Mouse (Mus musculus): Measurements from ENCODE around the gene Bin2. TPM values are rescaled to one million over a fixed set of nuclear protein-coding genes. Genes with fewer than 3 reads are reported as not detected.

Gene Bin2
- polyA plus RNA-seq, 1 experiment from 2014 or later = 2.1 TPM

GRCm38 (mm10) chr15:100701856-100702255 lies 32.5 kb upstream of the Bin2 start:
- Histone ChIP-seq H3K9ac (replicated peaks; ENCODE audit: low read length) (no peak overlapping the region), H3K9me3 (ENCODE audit: low read length) (no peaks in the 10 kb centered on the region), H3K4me3 (ENCODE audit: low read length) (no peak overlapping the region), H3K4me2 (replicated peaks; ENCODE audit: low read depth, low read length) (no peak overlapping the region), H3K27me3 (ENCODE audit: insufficient read depth, low read length) (peaks cover 9% of the 10 kb centered on the region; the same call in 1 of the 2 replicates), H3K27ac (ENCODE audit: low read length) (no peak overlapping the region), H3K36me3 (ENCODE audit: insufficient read depth, low read length) (no peaks in the 10 kb centered on the region), H3K4me1 (ENCODE audit: insufficient read depth, low read length) (peaks cover 21% of the 10 kb centered on the region)
- no peak for ATAC-seq (ENCODE audit: low FRiP score, low TSS enrichment)
- 76% methylated on average over 6 of the region's 6 CpGs for WGBS

DNA sequence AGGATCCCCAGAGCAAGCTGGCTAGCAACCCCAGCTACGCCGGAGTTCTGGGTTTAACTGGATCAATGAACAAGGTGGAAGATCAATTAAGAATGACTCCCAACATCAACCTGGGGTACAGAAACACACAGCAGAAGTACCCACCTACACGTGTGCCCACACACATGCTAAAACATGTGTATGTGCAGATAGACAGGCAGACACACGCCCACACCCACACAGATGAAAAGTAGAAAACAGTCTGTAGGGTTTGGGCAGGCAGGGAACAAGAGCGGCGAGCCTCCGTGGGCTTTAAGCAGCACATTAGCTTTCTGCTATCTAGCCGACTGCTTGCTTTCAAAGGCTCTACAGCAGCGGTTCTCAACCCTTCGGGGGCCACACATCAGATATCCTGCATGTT lies 31.8 kb upstream of the Bin2 start:
- no peaks in the 10 kb centered on the region for H3K36me3 ChIP-seq (ENCODE audit: insufficient read depth, low read length)
- H3K9ac ChIP-seq (replicated peaks; ENCODE audit: low read length) = no peak overlapping the region
- peaks cover 14% of the 10 kb centered on the region for H3K4me1 ChIP-seq (ENCODE audit: insufficient read depth, low read length)
- H3K4me3 ChIP-seq (ENCODE audit: low read length) = no peak overlapping the region
- no peak for ATAC-seq (ENCODE audit: low FRiP score, low TSS enrichment)
- 73% methylated on average over 10 of the region's 10 CpGs for WGBS
- H3K4me2 ChIP-seq (replicated peaks; ENCODE audit: low read depth, low read length) = no peak overlapping the region
- H3K9me3 ChIP-seq (ENCODE audit: low read length) = no peaks in the 10 kb centered on the region
- peaks cover 9% of the 10 kb centered on the region; the same call in 1 of the 2 replicates for H3K27me3 ChIP-seq (ENCODE audit: insufficient read depth, low read length)
- no peak overlapping the region for H3K27ac ChIP-seq (ENCODE audit: low read length)

DNA sequence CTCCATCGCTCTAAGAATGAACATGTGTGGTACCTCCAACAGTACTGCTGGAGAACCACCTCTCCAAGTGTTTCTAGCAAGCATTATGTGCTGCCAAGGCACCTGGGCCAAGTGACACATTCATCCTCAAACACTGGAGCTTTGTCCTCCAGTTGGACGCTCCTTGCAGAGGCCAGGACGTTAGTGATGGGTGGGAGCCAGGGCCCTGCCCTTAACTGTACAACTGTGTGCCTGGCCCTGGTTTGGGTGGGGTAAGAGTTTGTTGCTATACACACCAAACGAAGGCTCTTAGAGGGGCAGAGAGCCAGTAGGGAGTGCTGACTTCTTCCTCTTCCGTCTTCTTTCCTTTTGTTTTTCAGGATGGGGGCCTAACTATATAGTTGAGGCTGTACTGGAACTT lies 31.1 kb upstream of the Bin2 start:
- no peak overlapping the region for H3K4me2 ChIP-seq (replicated peaks; ENCODE audit: low read depth, low read length)
- 76% methylated on average over 5 of the region's 5 CpGs for WGBS
- H3K27ac ChIP-seq (ENCODE audit: low read length) = no peak overlapping the region
- no peak for ATAC-seq (ENCODE audit: low FRiP score, low TSS enrichment)
- no peak overlapping the region for H3K4me3 ChIP-seq (ENCODE audit: low read length)
- peaks cover 9% of the 10 kb centered on the region; the same call in 1 of the 2 replicates for H3K27me3 ChIP-seq (ENCODE audit: insufficient read depth, low read length)
- no peaks in the 10 kb centered on the region for H3K9me3 ChIP-seq (ENCODE audit: low read length)
- no peaks in the 10 kb centered on the region for H3K36me3 ChIP-seq (ENCODE audit: insufficient read depth, low read length)
- H3K4me1 ChIP-seq (ENCODE audit: insufficient read depth, low read length) = peaks cover 12% of the 10 kb centered on the region
- no peak overlapping the region for H3K9ac ChIP-seq (replicated peaks; ENCODE audit: low read length)

DNA sequence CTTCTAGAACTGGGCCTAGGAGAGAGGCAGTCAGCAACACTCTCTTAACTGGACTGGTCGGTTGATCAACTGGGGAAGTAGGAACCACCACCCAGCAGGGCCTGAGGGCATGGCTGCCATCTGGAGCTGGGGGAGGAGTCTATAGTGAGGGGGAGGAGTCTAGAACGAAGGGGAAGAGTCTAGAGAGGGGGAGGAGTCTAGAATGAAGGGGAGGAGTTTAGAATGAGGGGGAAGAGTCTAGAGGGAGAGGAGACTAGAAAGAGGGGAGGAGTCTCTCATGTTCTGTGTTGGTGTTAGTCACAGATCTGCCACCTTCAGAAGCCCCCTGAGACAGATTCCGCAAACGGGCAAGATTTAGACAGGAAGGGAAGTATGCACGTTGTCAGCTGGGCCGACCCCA lies 30.0 kb upstream of the Bin2 start:
- H3K27me3 ChIP-seq (ENCODE audit: insufficient read depth, low read length) = peaks cover 6% of the 10 kb centered on the region; the same call in 1 of the 2 replicates
- no peak overlapping the region for H3K4me3 ChIP-seq (ENCODE audit: low read length)
- H3K4me1 ChIP-seq (ENCODE audit: insufficient read depth, low read length) = peaks cover 11% of the 10 kb centered on the region
- no peak for ATAC-seq (ENCODE audit: low FRiP score, low TSS enrichment)
- H3K4me2 ChIP-seq (replicated peaks; ENCODE audit: low read depth, low read length) = no peak overlapping the region
- WGBS = 63% methylated on average over 6 of the region's 6 CpGs
- H3K27ac ChIP-seq (ENCODE audit: low read length) = no peak overlapping the region
- no peaks in the 10 kb centered on the region for H3K36me3 ChIP-seq (ENCODE audit: insufficient read depth, low read length)
- no peaks in the 10 kb centered on the region for H3K9me3 ChIP-seq (ENCODE audit: low read length)
- H3K9ac ChIP-seq (replicated peaks; ENCODE audit: low read length) = no peak overlapping the region

- WGBS = 42% methylated on average over 10 of the region's 10 CpGs
- Histone ChIP-seq H3K4me1 (ENCODE audit: insufficient read depth, low read length) (no peaks in the 10 kb centered on the region), H3K27ac (ENCODE audit: low read length) (no peak overlapping the region), H3K27me3 (ENCODE audit: insufficient read depth, low read length) (peaks cover 4% of the 10 kb centered on the region; the same call in 1 of the 2 replicates), H3K9me3 (ENCODE audit: low read length) (no peaks in the 10 kb centered on the region), H3K9ac (replicated peaks; ENCODE audit: low read length) (no peak overlapping the region), H3K4me3 (ENCODE audit: low read length) (no peak overlapping the region), H3K4me2 (replicated peaks; ENCODE audit: low read depth, low read length) (no peak overlapping the region), H3K36me3 (ENCODE audit: insufficient read depth, low read length) (no peaks in the 10 kb centered on the region)
- ATAC-seq (ENCODE audit: low FRiP score, low TSS enrichment) = no peak
These were observed 28.7 kb upstream of the Bin2 start for GRCm38 (mm10) chr15:100698078-100698477.

- Histone ChIP-seq H3K9me3 (ENCODE audit: low read length) (peaks cover 11% of the 10 kb centered on the region), H3K36me3 (ENCODE audit: insufficient read depth, low read length) (0 out of 2 replicates have a peak, but pooled peaks cover 3% of the 10 kb centered on the region), H3K27me3 (ENCODE audit: insufficient read depth, low read length) (no peaks in the 10 kb centered on the region), H3K9ac (replicated peaks; ENCODE audit: low read length) (no peak overlapping the region), H3K4me3 (ENCODE audit: low read length) (no peak overlapping the region), H3K27ac (ENCODE audit: low read length) (no peak overlapping the region), H3K4me2 (replicated peaks; ENCODE audit: low read depth, low read length) (no peak overlapping the region), H3K4me1 (ENCODE audit: insufficient read depth, low read length) (no peaks in the 10 kb centered on the region)
- 89% methylated on average over 9 of the region's 9 CpGs for WGBS
- no peak for ATAC-seq (ENCODE audit: low FRiP score, low TSS enrichment)
These were observed 25.1 kb upstream of the Bin2 start for GRCm38 (mm10) chr15:100694406-100694805.

DNA sequence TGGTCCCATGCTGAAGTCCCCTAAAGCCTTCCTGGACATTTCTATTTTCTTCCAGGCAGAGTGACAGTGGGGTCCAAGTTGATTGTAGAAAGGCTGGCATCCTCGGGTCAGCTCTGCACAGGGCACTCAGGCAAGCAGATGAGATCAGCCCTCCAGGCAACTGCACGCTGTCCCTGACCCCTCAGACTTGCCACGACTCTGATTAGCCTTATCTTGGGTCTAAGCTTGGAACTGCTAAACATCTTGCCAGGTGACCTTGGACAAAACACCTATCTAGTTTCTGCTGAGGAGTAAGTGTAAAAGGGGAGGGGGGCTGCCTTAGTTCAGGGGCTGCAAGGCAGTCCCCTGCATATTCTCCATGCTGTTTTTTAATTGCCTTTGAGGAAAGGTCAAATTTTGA lies 22.6 kb upstream of the Bin2 start:
- no peak for ATAC-seq (ENCODE audit: low FRiP score, low TSS enrichment)
- H3K4me3 ChIP-seq (ENCODE audit: low read length) = no peak overlapping the region
- WGBS = 57% methylated on average over 3 of the region's 3 CpGs
- H3K9ac ChIP-seq (replicated peaks; ENCODE audit: low read length) = no peak overlapping the region
- no peaks in the 10 kb centered on the region for H3K27me3 ChIP-seq (ENCODE audit: insufficient read depth, low read length)
- no peak overlapping the region for H3K27ac ChIP-seq (ENCODE audit: low read length)
- 0 out of 2 replicates have a peak, but pooled peaks cover 3% of the 10 kb centered on the region for H3K36me3 ChIP-seq (ENCODE audit: insufficient read depth, low read length)
- no peak overlapping the region for H3K4me2 ChIP-seq (replicated peaks; ENCODE audit: low read depth, low read length)
- H3K4me1 ChIP-seq (ENCODE audit: insufficient read depth, low read length) = peaks cover 8% of the 10 kb centered on the region; the same call in 1 of the 2 replicates
- H3K9me3 ChIP-seq (ENCODE audit: low read length) = peaks cover 11% of the 10 kb centered on the region

DNA sequence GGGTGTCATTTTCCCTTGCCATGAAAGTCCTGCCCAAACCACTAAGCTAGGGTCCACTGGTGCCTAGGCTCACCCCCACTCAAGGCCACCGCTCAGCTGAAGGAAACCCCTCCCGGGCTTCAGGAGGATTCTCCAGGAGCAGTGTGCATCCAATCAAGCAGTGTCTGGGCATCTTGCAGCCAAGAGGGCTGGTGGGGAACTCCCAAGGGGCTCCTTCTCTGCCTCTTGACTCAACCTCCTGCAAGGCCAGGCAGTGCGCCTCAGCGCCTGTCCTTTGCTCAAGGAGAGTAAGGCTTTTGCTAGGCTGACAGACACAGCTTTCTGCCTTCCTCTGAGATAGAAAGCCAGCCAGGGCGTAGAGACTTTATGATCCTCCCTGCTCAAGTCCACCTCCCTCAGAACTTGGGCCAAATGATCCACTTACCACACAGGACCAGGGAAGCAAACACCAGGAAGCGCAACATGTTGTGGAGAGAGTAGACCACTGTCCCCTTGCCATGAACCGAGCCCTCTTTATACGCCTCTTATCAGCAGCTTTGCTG lies 18.1 kb upstream of the Bin2 start, which contains the start of gene Cela1:
Gene Cela1, minus strand, starts transcription at position 492 of the 542 bp plus-strand sequence.
- Histone ChIP-seq H3K4me3 (ENCODE audit: low read length) (no peak within 1 kb of the TSS), H3K27ac (ENCODE audit: low read length) (no peak within 1 kb of the TSS), H3K27me3 (ENCODE audit: insufficient read depth, low read length) (no peaks in the 10 kb centered on the region), H3K4me2 (replicated peaks; ENCODE audit: low read depth, low read length) (no peak within 1 kb of the TSS), H3K36me3 (ENCODE audit: insufficient read depth, low read length) (0 out of 2 replicates have a peak, but pooled peaks cover 3% of the 10 kb centered on the region), H3K4me1 (ENCODE audit: insufficient read depth, low read length) (peaks cover 9% of the 10 kb centered on the region; the same call in 1 of the 2 replicates), H3K9ac (replicated peaks; ENCODE audit: low read length) (0 out of 2 replicates have a peak within 1 kb of the TSS, but pooled peaks have one; percentile 9), H3K9me3 (ENCODE audit: low read length) (peaks cover 11% of the 10 kb centered on the region)
- no peak for ATAC-seq (ENCODE audit: low FRiP score, low TSS enrichment)
- 66% methylated on average over 8 of the region's 8 CpGs for WGBS

GRCm38 (mm10) chr15:100686989-100687388 lies 17.6 kb upstream of the Bin2 start:
- Histone ChIP-seq H3K27ac (ENCODE audit: low read length) (no peak overlapping the region), H3K36me3 (ENCODE audit: insufficient read depth, low read length) (0 out of 2 replicates have a peak, but pooled peaks cover 3% of the 10 kb centered on the region), H3K9ac (replicated peaks; ENCODE audit: low read length) (no peak overlapping the region), H3K27me3 (ENCODE audit: insufficient read depth, low read length) (no peaks in the 10 kb centered on the region), H3K4me3 (ENCODE audit: low read length) (no peak overlapping the region), H3K4me1 (ENCODE audit: insufficient read depth, low read length) (peaks cover 10% of the 10 kb centered on the region; the same call in 1 of the 2 replicates), H3K9me3 (ENCODE audit: low read length) (peaks cover 11% of the 10 kb centered on the region), H3K4me2 (replicated peaks; ENCODE audit: low read depth, low read length) (no peak overlapping the region)
- no peak for ATAC-seq (ENCODE audit: low FRiP score, low TSS enrichment)
- 19% methylated on average over 12 of the region's 12 CpGs for WGBS

- no peak overlapping the region for H3K27ac ChIP-seq (ENCODE audit: low read length)
- ATAC-seq (ENCODE audit: low FRiP score, low TSS enrichment) = no peak
- no peak overlapping the region for H3K4me2 ChIP-seq (replicated peaks; ENCODE audit: low read depth, low read length)
- H3K27me3 ChIP-seq (ENCODE audit: insufficient read depth, low read length) = no peaks in the 10 kb centered on the region
- 0 out of 2 replicates have a peak, but pooled peaks cover 3% of the 10 kb centered on the region for H3K36me3 ChIP-seq (ENCODE audit: insufficient read depth, low read length)
- 94% methylated on average over 6 of the region's 6 CpGs for WGBS
- no peak overlapping the region for H3K4me3 ChIP-seq (ENCODE audit: low read length)
- H3K4me1 ChIP-seq (ENCODE audit: insufficient read depth, low read length) = peaks cover 14% of the 10 kb centered on the region
- peaks cover 11% of the 10 kb centered on the region for H3K9me3 ChIP-seq (ENCODE audit: low read length)
- no peak overlapping the region for H3K9ac ChIP-seq (replicated peaks; ENCODE audit: low read length)
These were observed 17.1 kb upstream of the Bin2 start for GRCm38 (mm10) chr15:100686434-100686833.

Data from kidney, embryonic 16.5 days (tissue).